Mouse (Mus musculus) erythroblast, embryonic 14.5 days (primary cell): ENCODE data around the gene Uchl3. TPM values are rescaled to one million over a fixed set of nuclear protein-coding genes. Genes with fewer than 3 reads are reported as not detected.
A peak's percentile ranks its signal among the peaks of the same experiment; 100 is the strongest.

Experiments used
- H3K27me3 ChIP-seq: 2 replicates; pipeline ENCODE4 v1.6.1; 2012; ENCODE audit warnings: inconsistent platforms; ENCODE audit not compliant: control insufficient read depth
- H3K36me3 ChIP-seq: 2 replicates; pipeline ENCODE4 v1.6.1; 2012; ENCODE audit warnings: mild to moderate bottlenecking, inconsistent platforms; ENCODE audit not compliant: control insufficient read depth
- H3K4me1 ChIP-seq: 2 replicates; pipeline ENCODE4 v1.6.1; 2012; ENCODE audit warnings: inconsistent platforms; ENCODE audit not compliant: control insufficient read depth
- H3K4me3 ChIP-seq: replicated peaks from 2 replicates; pipeline ENCODE3; 2012; ENCODE audit warnings: moderate library complexity, mild to moderate bottlenecking, inconsistent platforms
- H3K9me3 ChIP-seq: 2 replicates; pipeline ENCODE4 v1.6.1; 2012; ENCODE audit warnings: low read length, inconsistent platforms, mixed read lengths; ENCODE audit not compliant: control insufficient read depth
- GATA1 ChIP-seq: IDR thresholded peaks from 2 replicates; pipeline ENCODE4 v1.6.1; 2012; ENCODE audit warnings: low read length, inconsistent platforms, mixed read lengths
- TAL1 ChIP-seq: IDR thresholded peaks from 3 replicates; pipeline ENCODE4 v1.6.1; 2012; ENCODE audit warnings: low read length, inconsistent platforms, mixed read lengths
- polyA plus RNA-seq: library from polyadenylated mRNA; stranded (reverse); fragments of >175 nt; gene quantifications from 2 replicates; pipeline ENCODE4 v1.2.3, GENCODE M21; 2012

Gene Uchl3
- polyA plus RNA-seq, 1 experiment, result 0.61 TPM

GRCm38 (mm10) chr14:101707088-101707487 is 53.3 kb downstream of the Uchl3 start:
- TF ChIP-seq TAL1 (no peak), GATA1 (no peak)
- H3K9me3 ChIP-seq, result no peaks in the 10 kb centered on the region
- H3K4me1 ChIP-seq, result no peaks in the 10 kb centered on the region

DNA sequence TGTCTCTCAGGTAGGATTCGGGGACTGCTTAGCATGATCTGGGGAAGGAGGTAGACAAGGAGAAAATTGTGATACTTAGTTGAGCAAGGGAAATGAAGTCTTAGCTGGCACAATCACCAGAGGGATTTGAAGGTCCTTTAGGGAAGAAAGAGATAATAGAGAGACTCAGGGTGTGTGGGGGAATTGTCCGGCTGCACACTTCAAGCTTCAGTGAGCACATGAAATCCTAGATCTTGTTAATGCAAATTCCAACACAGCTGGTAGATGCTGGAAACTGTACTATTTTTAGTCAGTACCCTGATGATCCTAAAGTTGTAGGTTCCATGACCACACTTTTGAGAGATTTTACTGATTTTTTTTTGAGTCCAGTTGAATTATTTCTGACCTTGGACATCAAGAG is 60.6 kb downstream of the Uchl3 start:
- Histone ChIP-seq H3K9me3 (no peaks in the 10 kb centered on the region), H3K27me3 (no peaks in the 10 kb centered on the region), H3K4me3 (no peak overlapping the region), H3K36me3 (no peaks in the 10 kb centered on the region), H3K4me1 (no peaks in the 10 kb centered on the region)
- TF ChIP-seq GATA1, result no peak
- TF ChIP-seq TAL1, result no peak

More at GRCm38 (mm10) chr14:101707088-101707487, 53.3 kb downstream of the Uchl3 start:
- no peaks in the 10 kb centered on the region for H3K27me3 ChIP-seq
- H3K36me3 ChIP-seq, result no peaks in the 10 kb centered on the region
- H3K4me3 ChIP-seq, result no peak overlapping the region

- peak within 1 kb of the TSS; percentile 46 for H3K4me3 ChIP-seq
- H3K36me3 ChIP-seq, result no peaks in the 10 kb centered on the region
- H3K4me1 ChIP-seq, result peaks cover 4% of the 10 kb centered on the region; the same call in 1 of the 2 replicates
- no peaks in the 10 kb centered on the region; the same call in 1 of the 2 replicates for H3K9me3 ChIP-seq
- TF ChIP-seq GATA1 (no peak), TAL1 (no peak)
- H3K27me3 ChIP-seq, result peaks cover 52% of the 10 kb centered on the region
These were observed 75.6 kb downstream of the Uchl3 start, which contains the start of the genes Gm9922 and Lmo7 for GRCm38 (mm10) chr14:101729237-101729971. Gm9922 (minus strand) TSS chr14:101729814. Lmo7 (plus strand) TSS chr14:101729957.

- Histone ChIP-seq H3K9me3 (no peaks in the 10 kb centered on the region; the same call in 1 of the 2 replicates), H3K27me3 (peaks cover 52% of the 10 kb centered on the region), H3K36me3 (no peaks in the 10 kb centered on the region), H3K4me3 (peak overlapping the region; percentile 46), H3K4me1 (peaks cover 4% of the 10 kb centered on the region; the same call in 1 of the 2 replicates)
- TF ChIP-seq TAL1 (no peak), GATA1 (no peak)
These were observed 76.4 kb downstream of the Uchl3 start for GRCm38 (mm10) chr14:101729972-101730692.

DNA sequence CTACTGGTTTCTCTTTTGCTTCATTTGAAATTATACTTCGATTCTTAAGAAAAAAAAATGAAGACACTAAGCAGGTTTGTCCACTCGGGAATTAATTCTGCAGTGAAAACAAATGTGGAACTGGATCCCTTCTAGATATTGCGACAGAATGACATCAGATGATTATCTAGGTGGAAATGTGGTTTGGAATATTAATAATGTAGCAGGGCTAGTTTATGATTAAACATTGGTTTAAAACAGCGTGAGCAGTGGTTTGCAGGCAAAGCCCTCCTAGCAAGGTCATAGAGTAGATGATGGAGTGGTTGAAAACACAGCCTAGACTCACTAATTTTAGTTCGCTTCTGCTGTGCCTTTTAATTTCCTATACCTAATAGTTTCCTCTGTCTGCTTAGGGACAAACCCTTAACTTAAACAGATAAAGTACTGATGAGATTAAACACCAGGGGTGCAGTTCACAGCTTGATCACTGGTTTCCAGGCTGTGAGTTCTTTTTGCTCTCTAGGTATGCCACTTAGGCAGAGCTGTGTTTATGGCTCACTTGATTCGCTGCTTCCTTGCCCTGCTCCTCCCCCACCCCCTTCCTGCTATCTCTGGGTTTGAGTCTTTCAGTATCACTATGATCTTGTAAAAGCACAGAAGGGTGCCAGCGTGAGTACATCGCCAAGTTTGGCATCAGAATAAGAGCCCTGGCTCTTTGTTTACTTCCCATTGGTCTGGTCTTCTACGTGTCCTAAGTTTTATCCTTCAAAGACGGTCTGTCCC is 80.0 kb downstream of the Uchl3 start:
- no peak for TF ChIP-seq GATA1
- no peak for TF ChIP-seq TAL1
- H3K4me1 ChIP-seq, result peaks cover 4% of the 10 kb centered on the region; the same call in 1 of the 2 replicates
- H3K27me3 ChIP-seq, result peaks cover 37% of the 10 kb centered on the region
- H3K4me3 ChIP-seq, result no peak overlapping the region
- no peaks in the 10 kb centered on the region; the same call in 1 of the 2 replicates for H3K9me3 ChIP-seq
- H3K36me3 ChIP-seq, result no peaks in the 10 kb centered on the region

DNA sequence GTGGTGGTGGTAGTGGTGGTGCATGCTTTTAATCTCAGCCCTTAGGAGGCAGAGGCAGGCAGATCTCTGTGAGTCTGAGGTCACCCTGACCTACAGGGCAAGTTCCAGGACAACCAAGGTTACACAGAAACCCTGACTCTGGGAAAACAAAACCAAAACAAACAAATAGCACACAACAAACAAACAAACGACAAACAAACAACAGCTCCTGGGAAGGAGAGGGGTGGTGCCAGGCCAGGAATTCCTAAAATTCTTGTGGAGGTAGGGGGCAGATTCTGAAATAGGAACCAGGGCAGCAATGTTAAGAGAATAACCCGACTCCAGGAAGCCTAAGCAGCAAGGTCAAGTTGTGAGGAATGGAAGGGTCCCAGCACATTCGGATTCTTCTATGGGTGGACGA is 83.7 kb downstream of the Uchl3 start:
- peaks cover 2% of the 10 kb centered on the region; the same call in 1 of the 2 replicates for H3K27me3 ChIP-seq
- no peaks in the 10 kb centered on the region for H3K4me1 ChIP-seq
- no peaks in the 10 kb centered on the region for H3K9me3 ChIP-seq
- no peak for TF ChIP-seq TAL1
- no peak for TF ChIP-seq GATA1
- no peaks in the 10 kb centered on the region for H3K36me3 ChIP-seq
- no peak overlapping the region for H3K4me3 ChIP-seq

Other genes with a start within 250 kb of the Uchl3 start
- gene Tbc1d4, start 44.8 kb upstream of the Uchl3 start, polyA plus RNA-seq, result 0.04 and 0.10 TPM in 2 replicates
- gene Commd6, start 13.3 kb upstream of the Uchl3 start, polyA plus RNA-seq, result 0.34 and 0.43 TPM in 2 replicates
- not detected in 2 replicates for gene Gm9922, start 75.8 kb downstream of the Uchl3 start, polyA plus RNA-seq
- gene Lmo7, start 76.0 kb downstream of the Uchl3 start, polyA plus RNA-seq, result 0.01 and 0.08 TPM in 2 replicates